Mouse (Mus musculus) liver, adult (tissue): ENCODE results near the gene Oard1.
A peak's percentile ranks its signal among the peaks of the same experiment; 100 is the strongest.

Experiments used
- GATA4 ChIP-seq: IDR thresholded peaks from 2 replicates; pipeline ENCODE4 v1.6.1; 2014; ENCODE audit warnings: mild to moderate bottlenecking, low read length; ENCODE audit not compliant: insufficient replicate concordance

Gene Oard1

GRCm38 (mm10) chr17:48392616-48393015 is 17.2 kb upstream of the Oard1 start:
- TF ChIP-seq GATA4 = no peak

GRCm38 (mm10) chr17:48401710-48402109 is 8.1 kb upstream of the Oard1 start:
- TF ChIP-seq GATA4 = no peak

- no peak for TF ChIP-seq GATA4
Measured at GRCm38 (mm10) chr17:48402751-48403150, 7.1 kb upstream of the Oard1 start.

GRCm38 (mm10) chr17:48403848-48404247 is 6.0 kb upstream of the Oard1 start:
- TF ChIP-seq GATA4 = no peak

- no peak for TF ChIP-seq GATA4
Measured at GRCm38 (mm10) chr17:48404706-48405105, 5.1 kb upstream of the Oard1 start.

- no peak for TF ChIP-seq GATA4
Measured at GRCm38 (mm10) chr17:48407154-48407553, 2.7 kb upstream of the Oard1 start.

GRCm38 (mm10) chr17:48407910-48408525 is 1.8 kb upstream of the Oard1 start:
- no peak for TF ChIP-seq GATA4

GRCm38 (mm10) chr17:48408526-48409291 is 1.1 kb upstream of the Oard1 start:
- TF ChIP-seq GATA4 = no peak

- TF ChIP-seq GATA4 = peak; percentile 47; the same call in 1 of the 2 replicates
Measured at GRCm38 (mm10) chr17:48410299-48410785, 528 bp downstream of the Oard1 start.

- TF ChIP-seq GATA4 = no peak
Measured at GRCm38 (mm10) chr17:48411241-48411640, 1.4 kb downstream of the Oard1 start.

- TF ChIP-seq GATA4 = no peak
Measured at GRCm38 (mm10) chr17:48416011-48416410, 6.2 kb downstream of the Oard1 start.

- TF ChIP-seq GATA4 = no peak
Measured at GRCm38 (mm10) chr17:48416425-48417195, 6.8 kb downstream of the Oard1 start.

- no peak for TF ChIP-seq GATA4
Measured at GRCm38 (mm10) chr17:48417521-48417920, 7.7 kb downstream of the Oard1 start.

- peak; percentile 80; the same call in 1 of the 2 replicates for TF ChIP-seq GATA4
Measured at GRCm38 (mm10) chr17:48418174-48418573, 8.4 kb downstream of the Oard1 start.

- TF ChIP-seq GATA4 = no peak
Measured at GRCm38 (mm10) chr17:48418781-48419180, 9.0 kb downstream of the Oard1 start.

- TF ChIP-seq GATA4 = no peak
Measured at GRCm38 (mm10) chr17:48419571-48419970, 9.8 kb downstream of the Oard1 start.
